Mouse (Mus musculus): ENCODE results near the gene Nek4. TPM values are rescaled to one million over a fixed set of nuclear protein-coding genes. Genes with fewer than 3 reads are reported as not detected.

Gene Nek4
- polyA plus RNA-seq, 1 experiment from 2014 or later = 19.6 TPM

DNA sequence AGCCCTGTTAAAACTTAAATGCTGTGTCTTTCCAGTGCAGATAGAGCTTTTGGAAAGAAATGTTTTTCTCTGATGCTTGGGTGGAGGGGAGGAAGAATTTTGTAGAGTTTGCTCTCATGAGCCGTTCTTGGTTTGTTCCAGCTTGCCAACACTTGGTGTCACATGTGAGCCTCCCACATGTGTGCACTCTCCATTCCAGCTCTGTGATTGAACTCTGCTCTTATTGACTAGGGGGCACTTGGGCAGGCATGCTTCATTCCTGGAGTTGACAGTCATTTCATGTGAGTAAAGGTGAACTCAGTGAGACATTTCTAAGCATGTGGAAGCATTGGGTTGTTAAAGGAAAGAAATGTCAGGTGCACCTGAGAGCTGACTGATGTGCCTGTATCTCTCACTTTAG, 71.4 kb downstream of the Nek4 start:
- 35% methylated on average over 1 of the region's 1 CpGs for WGBS
- Histone ChIP-seq H3K27ac (ENCODE audit: low read length) (no peak overlapping the region), H3K4me3 (replicated peaks; ENCODE audit: low read length) (no peak overlapping the region), H3K36me3 (ENCODE audit: control insufficient read depth, insufficient read depth) (peaks cover 28% of the 10 kb centered on the region), H3K4me1 (replicated peaks; ENCODE audit: control insufficient read depth, insufficient read depth, low read length) (peaks cover 24% of the 10 kb centered on the region), H3K4me2 (ENCODE audit: low read length) (no peak overlapping the region), H3K9ac (replicated peaks; ENCODE audit: low read depth, low read length) (no peak overlapping the region), H3K9me3 (ENCODE audit: control insufficient read depth, low read length) (no peaks in the 10 kb centered on the region), H3K27me3 (replicated peaks; ENCODE audit: control insufficient read depth, insufficient read depth, low read length) (no peaks in the 10 kb centered on the region)
- ATAC-seq = no peak

GRCm38 (mm10) chr14:31025785-31026184, 74.6 kb downstream of the Nek4 start:
- ATAC-seq = no peak
- 72% methylated on average over 3 of the region's 3 CpGs for WGBS

More at GRCm38 (mm10) chr14:31025785-31026184, 74.6 kb downstream of the Nek4 start:
- no peak overlapping the region for H3K4me3 ChIP-seq (replicated peaks; ENCODE audit: low read length)
- peaks cover 9% of the 10 kb centered on the region for H3K4me1 ChIP-seq (replicated peaks; ENCODE audit: control insufficient read depth, insufficient read depth, low read length)
- peaks cover 43% of the 10 kb centered on the region for H3K36me3 ChIP-seq (ENCODE audit: control insufficient read depth, insufficient read depth)
- H3K27me3 ChIP-seq (replicated peaks; ENCODE audit: control insufficient read depth, insufficient read depth, low read length) = no peaks in the 10 kb centered on the region
- no peak overlapping the region for H3K9ac ChIP-seq (replicated peaks; ENCODE audit: low read depth, low read length)
- no peak overlapping the region for H3K27ac ChIP-seq (ENCODE audit: low read length)
- no peaks in the 10 kb centered on the region for H3K9me3 ChIP-seq (ENCODE audit: control insufficient read depth, low read length)
- no peak overlapping the region for H3K4me2 ChIP-seq (ENCODE audit: low read length)

Other genes with a start within 250 kb of the Nek4 start
- 19.9 and 21.9 TPM in 2 replicates for gene Sfmbt1, start 236.5 kb upstream of the Nek4 start, polyA plus RNA-seq (2015; fragmentation: Nextera tagmentation; extraction: Ambion mirVana)
- 18.3 and 21.6 TPM in 2 replicates for gene Tmem110, start 125.8 kb upstream of the Nek4 start, polyA plus RNA-seq (2015; fragmentation: Nextera tagmentation; extraction: Ambion mirVana)
- gene Mustn1, start 72.2 kb upstream of the Nek4 start, polyA plus RNA-seq (2015; fragmentation: Nextera tagmentation; extraction: Ambion mirVana) = 0.46 and 0.90 TPM in 2 replicates
- gene Itih4, start 64.9 kb upstream of the Nek4 start, polyA plus RNA-seq (2015; fragmentation: Nextera tagmentation; extraction: Ambion mirVana) = not detected in 2 replicates
- 0.40 and 0.58 TPM in 2 replicates for gene Itih3, start 27.6 kb upstream of the Nek4 start, polyA plus RNA-seq (2015; fragmentation: Nextera tagmentation; extraction: Ambion mirVana)
- gene Itih1, start 8.1 kb upstream of the Nek4 start, polyA plus RNA-seq (2015; fragmentation: Nextera tagmentation; extraction: Ambion mirVana) = not detected in 2 replicates
- 51.8 and 54.2 TPM in 2 replicates for gene Glt8d1, start 50.0 kb downstream of the Nek4 start, polyA plus RNA-seq (2015; fragmentation: Nextera tagmentation; extraction: Ambion mirVana)
- 278 and 305 TPM in 2 replicates for gene Spcs1, start 50.3 kb downstream of the Nek4 start, polyA plus RNA-seq (2015; fragmentation: Nextera tagmentation; extraction: Ambion mirVana)
- gene Pbrm1, start 67.8 kb downstream of the Nek4 start, polyA plus RNA-seq (2015; fragmentation: Nextera tagmentation; extraction: Ambion mirVana) = 154 and 170 TPM in 2 replicates
- 57.6 and 61.9 TPM in 2 replicates for gene Gnl3, start 67.8 kb downstream of the Nek4 start, polyA plus RNA-seq (2015; fragmentation: Nextera tagmentation; extraction: Ambion mirVana)
- 62.7 and 64.1 TPM in 2 replicates for gene Smim4, start 177.6 kb downstream of the Nek4 start, polyA plus RNA-seq (2015; fragmentation: Nextera tagmentation; extraction: Ambion mirVana)
- 146 and 165 TPM in 2 replicates for gene Nt5dc2, start 179.7 kb downstream of the Nek4 start, polyA plus RNA-seq (2015; fragmentation: Nextera tagmentation; extraction: Ambion mirVana)
- 13.0 and 13.9 TPM in 2 replicates for gene Stab1, start 217.3 kb downstream of the Nek4 start, polyA plus RNA-seq (2015; fragmentation: Nextera tagmentation; extraction: Ambion mirVana)

Measured in forebrain, embryonic 16.5 days (tissue).